Mouse (Mus musculus): ENCODE measurements around the gene Vmn2r10.
"Not testable (repeated sequence)": the region's sequence is repeated elsewhere in the genome, so short reads cannot be mapped to it uniquely, and the experiment has no call there.

Gene Vmn2r10

DNA sequence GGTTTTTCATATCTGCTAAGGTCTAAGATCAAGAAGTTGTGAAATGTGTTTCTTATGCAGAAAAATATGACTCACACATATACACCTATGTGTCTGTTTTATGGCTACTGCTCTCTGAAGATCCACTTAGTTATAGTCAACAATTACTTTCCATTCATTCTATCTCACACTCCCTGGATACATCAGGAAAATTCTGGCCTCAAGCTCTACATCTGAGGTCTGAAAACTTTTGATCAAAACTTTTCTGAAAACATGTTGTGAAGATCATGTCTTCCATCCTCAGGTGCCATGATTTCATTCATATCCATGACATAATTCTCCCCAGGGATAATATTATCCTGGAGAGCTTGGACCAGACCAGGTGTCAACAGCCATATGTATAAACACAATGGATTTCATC is at the start of gene Vmn2r10:
Gene Vmn2r10 (minus strand): TSS at position 101 of the 400 bp plus-strand sequence.
- DNase-seq (ENCODE audit: low read depth, low spot score) = not testable (repeated sequence)

GRCm38 (mm10) chr5:109055286-109055685 is 49.0 kb upstream of the Vmn2r10 start:
- DNase-seq (ENCODE audit: low read depth, low spot score) = no peak

DNA sequence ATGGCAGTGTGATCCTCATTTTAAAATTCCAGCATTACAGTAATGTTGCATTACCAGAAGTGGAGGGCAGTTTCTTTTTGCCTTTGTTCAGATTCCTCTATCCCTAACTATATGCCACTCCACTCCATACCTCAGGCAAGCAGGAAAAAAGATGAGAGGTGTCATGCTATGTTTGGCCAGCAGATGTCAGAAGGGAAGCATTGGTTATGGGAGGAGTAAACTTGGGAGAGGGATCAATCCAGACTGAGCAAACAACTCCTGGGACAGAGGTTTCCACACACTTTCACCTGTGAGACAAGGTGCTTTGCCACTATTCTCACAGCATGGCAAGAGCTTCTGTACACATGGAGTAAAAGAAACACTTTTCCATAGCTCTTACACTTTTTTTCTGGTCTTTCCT is 26.3 kb upstream of the Vmn2r10 start:
- DNase-seq (ENCODE audit: low read depth, low spot score) = no peak

GRCm38 (mm10) chr5:108988924-108989323 is 17.4 kb downstream of the Vmn2r10 start:
- DNase-seq (ENCODE audit: low read depth, low spot score) = no peak
